Mouse (Mus musculus) hindbrain, embryonic 10.5 days (tissue): ENCODE results near the gene Perp. TPM values are rescaled to one million over a fixed set of nuclear protein-coding genes. Genes with fewer than 3 reads are reported as not detected.

Source experiments
- polyA plus RNA-seq: library from polyadenylated mRNA; unstranded; fragments of >200 nt; fragmentation: Nextera tagmentation; extraction: Ambion mirVana; gene quantifications from 2 replicates; pipeline ENCODE4 v1.2.1, GENCODE M21; 2016

Gene Perp
- polyA plus RNA-seq, 1 experiment from 2014 or later, result 15.7 TPM

Other genes starting within 250 kb of the Perp start
- 0.55 and 0.99 TPM in 2 replicates for gene Arfgef3, start 101.1 kb upstream of the Perp start, polyA plus RNA-seq
- not detected in 2 replicates for gene Gm4922, start 58.2 kb upstream of the Perp start, polyA plus RNA-seq
- gene Tnfaip3, start 170.6 kb downstream of the Perp start, polyA plus RNA-seq, result 1.1 and 1.2 TPM in 2 replicates